Mouse (Mus musculus) myocyte (in vitro differentiated cells): Measurements from ENCODE around the gene Frmd4a. TPM values are rescaled to one million over a fixed set of nuclear protein-coding genes. Genes with fewer than 3 reads are reported as not detected.
"Not testable (repeated sequence)": the region's sequence is repeated elsewhere in the genome, so short reads cannot be mapped to it uniquely, and the experiment has no call there.

Experiments used
- H3K27me3 ChIP-seq: one replicate; pipeline ENCODE4 v1.6.1; 2011; ENCODE audit not compliant: control insufficient read depth, insufficient read depth, insufficient read length
- H3K36me3 ChIP-seq: one replicate; pipeline ENCODE4 v1.6.1; 2011; ENCODE audit not compliant: control insufficient read depth, insufficient read depth
- H3K4me2 ChIP-seq: one replicate; pipeline ENCODE4 v1.6.1; 2011; ENCODE audit warnings: low read depth, control low read depth
- H3K4me3 ChIP-seq: one replicate; pipeline ENCODE4 v1.5.1; 2011; ENCODE audit warnings: mild to moderate bottlenecking, control low read depth, moderate library complexity
- H3K79me2 ChIP-seq: one replicate; pipeline ENCODE4 v1.6.1; 2011; ENCODE audit not compliant: control insufficient read depth, insufficient read depth
- H3ac ChIP-seq: one replicate; pipeline ENCODE4 v1.6.1; 2011; ENCODE audit not compliant: control insufficient read depth, insufficient read length
- CEBPB ChIP-seq: IDR thresholded peaks from 2 replicates; pipeline ENCODE4 v1.6.1; 2011; ENCODE audit warnings: mild to moderate bottlenecking, moderate library complexity; ENCODE audit not compliant: poor library complexity, insufficient read depth, severe bottlenecking
- E2F4 ChIP-seq: IDR thresholded peaks from one replicate; pipeline ENCODE4 v1.6.1; 2011; ENCODE audit warnings: mild to moderate bottlenecking, control low read depth, moderate library complexity; ENCODE audit not compliant: insufficient read depth
- MAX ChIP-seq: IDR thresholded peaks from one replicate; pipeline ENCODE4 v1.6.1; 2011; ENCODE audit warnings: low read depth, mild to moderate bottlenecking, control low read depth
- MYOD1 ChIP-seq, 3 experiments: IDR thresholded peaks; one replicate each; pipeline ENCODE4 v1.6.1; 2011; ENCODE audit warnings: control low read depth in 2 of 3, low read depth in 2 of 3, mild to moderate bottlenecking in 2 of 3, moderate library complexity in 1 of 3; ENCODE audit not compliant: insufficient read length in 2 of 3, control insufficient read depth in 1 of 3
- MYOG ChIP-seq, 3 experiments: IDR thresholded peaks; one replicate each; pipeline ENCODE4 v1.6.1; 2011; ENCODE audit warnings: control low read depth in 2 of 3, low read depth in 2 of 3, mild to moderate bottlenecking in 2 of 3; ENCODE audit not compliant: insufficient read length in 2 of 3, control insufficient read depth in 1 of 3, insufficient read depth in 1 of 3
- POLR2A ChIP-seq: IDR thresholded peaks from one replicate; pipeline ENCODE4 v1.6.1; 2011; ENCODE audit warnings: low read depth, mild to moderate bottlenecking, control low read depth, moderate library complexity; ENCODE audit not compliant: insufficient read length
- POLR2AphosphoS2 ChIP-seq: IDR thresholded peaks from one replicate; pipeline ENCODE4 v1.6.1; 2011; ENCODE audit warnings: low read depth, control low read depth; ENCODE audit not compliant: insufficient read length
- REST ChIP-seq: IDR thresholded peaks from one replicate; pipeline ENCODE4 v1.6.1; 2011; ENCODE audit warnings: mild to moderate bottlenecking, control low read depth, moderate library complexity; ENCODE audit not compliant: insufficient read depth, insufficient read length
- SRF ChIP-seq: IDR thresholded peaks from one replicate; pipeline ENCODE4 v1.6.1; 2011; ENCODE audit warnings: low read depth; ENCODE audit not compliant: control insufficient read depth, insufficient read length
- TCF12 ChIP-seq: IDR thresholded peaks from one replicate; pipeline ENCODE4 v1.6.1; 2011; ENCODE audit warnings: mild to moderate bottlenecking, control low read depth; ENCODE audit not compliant: poor library complexity, insufficient read depth, severe bottlenecking
- TCF3 ChIP-seq: IDR thresholded peaks from one replicate; pipeline ENCODE4 v1.6.1; 2011; ENCODE audit warnings: low read depth, control low read depth; ENCODE audit not compliant: insufficient read length
- USF1 ChIP-seq: IDR thresholded peaks from one replicate; pipeline ENCODE4 v1.6.1; 2011; ENCODE audit warnings: low read depth, mild to moderate bottlenecking, control low read depth, moderate library complexity
- polyA plus RNA-seq: library from polyadenylated mRNA; unstranded; fragments of >200 nt; fragmentation: generic; extraction: Trizol; gene quantifications from one replicate; pipeline ENCODE4 v1.2.1, GENCODE M21; 2012; ENCODE audit warnings: missing spikeins

The Frmd4a gene
- polyA plus RNA-seq, 1 experiment = 24.7 TPM

- Histone ChIP-seq H3K4me3 (no peak overlapping the region), H3K27me3 (no peaks in the 10 kb centered on the region), H3K36me3 (no peaks in the 10 kb centered on the region), H3ac (no peak overlapping the region), H3K4me2 (peak overlapping the region; percentile 89), H3K79me2 (peaks cover 31% of the 10 kb centered on the region)
- no peak for TF ChIP-seq POLR2AphosphoS2
- peak; percentile 58 to 91 (median 76) for TF ChIP-seq MYOG (IDR thresholded peaks at IDR 0.05; ENCODE audit: control insufficient read depth in 1 of 3, insufficient read depth in 1 of 3, insufficient read length in 2 of 3, low read depth in 2 of 3)
- TF ChIP-seq USF1 = no peak
- no peak for TF ChIP-seq TCF3
- TF ChIP-seq POLR2A = no peak
- no peak for TF ChIP-seq REST
- no peak for TF ChIP-seq E2F4
- no peak for TF ChIP-seq SRF
- peak; percentile 51 for TF ChIP-seq TCF12
- TF ChIP-seq MYOD1 (IDR thresholded peaks at IDR 0.05; ENCODE audit: control insufficient read depth in 1 of 3, insufficient read length in 2 of 3, low read depth in 2 of 3) = peak; percentile 37 to 91 (median 90)
- no peak for TF ChIP-seq CEBPB
- no peak for TF ChIP-seq MAX
Measured at GRCm38 (mm10) chr2:4557028-4557427, 539.5 kb downstream of the Frmd4a start.

DNA sequence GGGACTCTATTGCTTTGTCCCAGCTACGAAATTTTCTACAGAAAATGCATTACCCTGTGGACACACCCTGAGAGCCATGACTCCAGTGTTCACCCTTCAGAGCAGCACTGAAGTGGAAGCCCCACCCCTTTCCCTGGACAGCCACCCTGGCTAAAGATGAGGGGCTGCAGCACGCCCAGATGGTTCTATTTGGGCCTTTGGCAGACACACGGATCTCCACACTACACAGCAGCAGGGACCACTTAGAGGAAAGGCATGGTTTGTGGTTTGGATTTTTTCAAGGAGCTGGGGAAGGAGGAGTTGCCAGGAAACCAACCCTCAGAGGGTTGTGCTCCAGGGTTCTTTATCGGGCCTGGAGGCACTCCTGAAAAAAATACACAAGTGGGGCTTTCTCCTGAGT, 539.9 kb downstream of the Frmd4a start:
- H3K4me3 ChIP-seq = peak overlapping the region; percentile 42
- TF ChIP-seq POLR2AphosphoS2 (no peak), MYOG (IDR thresholded peaks at IDR 0.05; ENCODE audit: control insufficient read depth in 1 of 3, insufficient read depth in 1 of 3, insufficient read length in 2 of 3, low read depth in 2 of 3) (peak in 1 of 3 experiments; percentile 35), E2F4 (no peak)
- no peaks in the 10 kb centered on the region for H3K36me3 ChIP-seq
- H3K27me3 ChIP-seq = no peaks in the 10 kb centered on the region
- peak overlapping the region; percentile 89 for H3K4me2 ChIP-seq
- peaks cover 36% of the 10 kb centered on the region for H3K79me2 ChIP-seq
- no peak overlapping the region for H3ac ChIP-seq

GRCm38 (mm10) chr2:4558651-4559203, 541.2 kb downstream of the Frmd4a start:
- Histone ChIP-seq H3K79me2 (peaks cover 48% of the 10 kb centered on the region), H3K4me2 (peak overlapping the region; percentile 89), H3K36me3 (no peaks in the 10 kb centered on the region), H3ac (no peak overlapping the region), H3K4me3 (peak overlapping the region; percentile 42), H3K27me3 (no peaks in the 10 kb centered on the region)
- TF ChIP-seq MYOG (IDR thresholded peaks at IDR 0.05; ENCODE audit: control insufficient read depth in 1 of 3, insufficient read depth in 1 of 3, insufficient read length in 2 of 3, low read depth in 2 of 3) (no peak), USF1 (no peak)

DNA sequence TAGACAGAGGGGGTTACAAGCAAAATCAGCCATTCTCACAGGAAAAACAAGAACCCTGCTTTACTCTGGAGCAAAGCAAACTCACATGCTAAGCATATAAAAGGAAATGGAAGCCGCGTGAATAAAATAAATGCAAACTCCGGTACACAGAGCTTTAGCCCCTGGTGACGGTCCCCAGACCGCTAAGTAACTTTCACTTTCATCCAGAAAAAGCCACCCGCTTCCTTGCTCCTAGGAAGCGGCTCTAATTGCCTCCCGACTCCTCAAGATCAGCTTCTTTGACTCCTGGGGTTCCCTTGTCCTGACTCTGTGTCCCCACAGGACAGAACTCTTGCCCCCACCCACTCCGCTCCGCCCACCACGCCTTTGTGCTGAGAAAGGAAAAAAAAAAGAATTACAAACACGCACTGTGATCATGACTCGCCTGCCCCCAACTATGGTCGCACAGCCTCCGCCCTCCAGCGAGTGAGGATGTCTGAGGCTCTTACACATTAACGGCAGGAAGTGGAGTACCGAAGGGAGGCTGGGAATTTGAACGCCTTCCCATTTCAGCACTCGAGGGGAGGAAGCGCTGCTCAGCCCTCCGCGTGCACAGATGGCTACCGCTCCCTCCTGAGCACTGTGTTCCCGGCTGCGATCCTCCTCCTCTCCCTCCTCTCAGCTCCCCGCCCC, 541.8 kb downstream of the Frmd4a start:
- Histone ChIP-seq H3K36me3 (peaks cover 5% of the 10 kb centered on the region), H3K27me3 (no peaks in the 10 kb centered on the region), H3K4me3 (peak overlapping the region; percentile 42), H3K4me2 (peak overlapping the region; percentile 89), H3ac (no peak overlapping the region), H3K79me2 (peaks cover 54% of the 10 kb centered on the region)
- TF ChIP-seq REST (peak; percentile 48), USF1 (no peak), MYOG (IDR thresholded peaks at IDR 0.05; ENCODE audit: control insufficient read depth in 1 of 3, insufficient read depth in 1 of 3, insufficient read length in 2 of 3, low read depth in 2 of 3) (peak in 1 of 3 experiments; percentile 67), POLR2AphosphoS2 (peak; percentile 94), TCF3 (no peak), E2F4 (no peak), MYOD1 (IDR thresholded peaks at IDR 0.05; ENCODE audit: control insufficient read depth in 1 of 3, insufficient read length in 2 of 3, low read depth in 2 of 3) (peak in 1 of 3 experiments; percentile 65), CEBPB (no peak), SRF (peak; percentile 50), POLR2A (peak; percentile 86), MAX (no peak), TCF12 (no peak)

- H3K4me3 ChIP-seq = peak overlapping the region; percentile 42
- H3K79me2 ChIP-seq = peaks cover 59% of the 10 kb centered on the region
- peak overlapping the region; percentile 89 for H3K4me2 ChIP-seq
- peaks cover 5% of the 10 kb centered on the region for H3K36me3 ChIP-seq
- H3ac ChIP-seq = no peak overlapping the region
- peak in 1 of 3 experiments; percentile 28 for TF ChIP-seq MYOD1 (IDR thresholded peaks at IDR 0.05; ENCODE audit: control insufficient read depth in 1 of 3, insufficient read length in 2 of 3, low read depth in 2 of 3)
- no peak for TF ChIP-seq CEBPB
- TF ChIP-seq POLR2A = no peak
- no peaks in the 10 kb centered on the region for H3K27me3 ChIP-seq
Measured at GRCm38 (mm10) chr2:4559883-4560247, 542.3 kb downstream of the Frmd4a start.

- H3K79me2 ChIP-seq = peaks cover 65% of the 10 kb centered on the region
- H3K36me3 ChIP-seq, H3K27me3 ChIP-seq: not testable (repeated sequence)
- peak overlapping the region; percentile 89 for H3K4me2 ChIP-seq
- peak overlapping the region; percentile 39 for H3ac ChIP-seq
- H3K4me3 ChIP-seq = peak overlapping the region; percentile 42
Measured at GRCm38 (mm10) chr2:4560516-4560915, 543.0 kb downstream of the Frmd4a start.
